Mouse (Mus musculus) liver, embryonic 12.5 days (tissue): Measurements from ENCODE around the gene Trmt5. TPM values are rescaled to one million over a fixed set of nuclear protein-coding genes. Genes with fewer than 3 reads are reported as not detected.

Experiments
- ATAC-seq: fragments of 200-750 bp; cut with Nextera tagmentation; 2 replicates; pipeline ENCODE4 v1.8.0; 2017; ENCODE audit warnings: moderate number of reproducible peaks, mild to moderate bottlenecking, moderate library complexity
- H3K27ac ChIP-seq: fragments of 300-500 bp; sonication (generic); 2 replicates; pipeline ENCODE4 v1.5.1; 2016; ENCODE audit warnings: mild to moderate bottlenecking
- H3K27me3 ChIP-seq: fragments of 300-500 bp; sonication (generic); replicated peaks from 2 replicates; pipeline ENCODE4 v1.6.1; 2016; ENCODE audit warnings: mild to moderate bottlenecking, moderate library complexity
- H3K36me3 ChIP-seq: fragments of 300-500 bp; sonication (generic); 2 replicates; pipeline ENCODE4 v1.6.1; 2016; ENCODE audit warnings: mild to moderate bottlenecking, moderate library complexity
- H3K4me1 ChIP-seq: fragments of 300-500 bp; sonication (generic); 2 replicates; pipeline ENCODE4 v1.6.1; 2016
- H3K4me2 ChIP-seq: fragments of 300-500 bp; sonication (generic); 2 replicates; pipeline ENCODE4 v1.6.1; 2016; ENCODE audit warnings: mild to moderate bottlenecking, moderate library complexity
- H3K4me3 ChIP-seq: fragments of 300-500 bp; sonication (generic); 2 replicates; pipeline ENCODE4 v1.5.1; 2016; ENCODE audit warnings: mild to moderate bottlenecking, moderate library complexity
- H3K9ac ChIP-seq: fragments of 300-500 bp; sonication (generic); 2 replicates; pipeline ENCODE4 v1.6.1; 2016; ENCODE audit warnings: mild to moderate bottlenecking, moderate library complexity
- H3K9me3 ChIP-seq: fragments of 300-500 bp; sonication (generic); replicated peaks from 2 replicates; pipeline ENCODE4 v1.6.1; 2016; ENCODE audit warnings: mild to moderate bottlenecking, moderate library complexity
- WGBS: fragments of 180-500 bp; shearing (Covaris S2); methylation state at CpG from one replicate; pipeline ENCODE4 v1.1.7; 2016; ENCODE audit not compliant: insufficient replicate concordance; 5-methylcytosine and 5-hydroxymethylcytosine counted together
- polyA plus RNA-seq: library from polyadenylated mRNA; unstranded; fragments of >200 nt; fragmentation: Nextera tagmentation; extraction: Ambion mirVana; gene quantifications from 2 replicates; pipeline ENCODE4 v1.2.1, GENCODE M21; 2016

Trmt5 gene
- polyA plus RNA-seq, 1 experiment from 2014 or later = 13.1 TPM

- no peak for ATAC-seq
- H3K27ac ChIP-seq = no peak overlapping the region
- H3K4me3 ChIP-seq = no peak overlapping the region
- no peak overlapping the region for H3K4me2 ChIP-seq
- no peaks in the 10 kb centered on the region; the same call in 1 of the 2 replicates for H3K36me3 ChIP-seq
- H3K9me3 ChIP-seq = no peaks in the 10 kb centered on the region
- 73% methylated on average over 2 of the region's 2 CpGs for WGBS
- H3K9ac ChIP-seq = no peak overlapping the region
- no peaks in the 10 kb centered on the region for H3K4me1 ChIP-seq
- no peaks in the 10 kb centered on the region for H3K27me3 ChIP-seq
Observed at GRCm38 (mm10) chr12:73308711-73309110, 22.2 kb upstream of the Trmt5 start.

- Histone ChIP-seq H3K4me2 (no peak overlapping the region), H3K9ac (no peak overlapping the region), H3K36me3 (no peaks in the 10 kb centered on the region; the same call in 1 of the 2 replicates), H3K4me3 (no peak overlapping the region), H3K4me1 (no peaks in the 10 kb centered on the region), H3K9me3 (no peaks in the 10 kb centered on the region), H3K27ac (no peak overlapping the region), H3K27me3 (no peaks in the 10 kb centered on the region)
- no peak for ATAC-seq
- WGBS = 77% methylated on average over 4 of the region's 4 CpGs
Observed at GRCm38 (mm10) chr12:73307750-73308149, 21.2 kb upstream of the Trmt5 start.

- no peak overlapping the region for H3K4me3 ChIP-seq
- H3K27me3 ChIP-seq = no peaks in the 10 kb centered on the region
- WGBS = 72% methylated on average over 4 of the region's 4 CpGs
- no peak overlapping the region for H3K4me2 ChIP-seq
- no peaks in the 10 kb centered on the region for H3K36me3 ChIP-seq
- H3K27ac ChIP-seq = no peak overlapping the region
- no peak for ATAC-seq
- H3K9ac ChIP-seq = no peak overlapping the region
- no peaks in the 10 kb centered on the region for H3K4me1 ChIP-seq
- no peaks in the 10 kb centered on the region for H3K9me3 ChIP-seq
Observed at GRCm38 (mm10) chr12:73304636-73305035, 18.1 kb upstream of the Trmt5 start.

- Histone ChIP-seq H3K27ac (no peak overlapping the region), H3K4me2 (no peak overlapping the region), H3K9ac (no peak overlapping the region), H3K9me3 (no peaks in the 10 kb centered on the region), H3K36me3 (no peaks in the 10 kb centered on the region), H3K4me1 (no peaks in the 10 kb centered on the region), H3K4me3 (no peak overlapping the region), H3K27me3 (no peaks in the 10 kb centered on the region)
- ATAC-seq = no peak
- WGBS = 69% methylated on average over 2 of the region's 2 CpGs
Observed at GRCm38 (mm10) chr12:73300531-73300930, 14.0 kb upstream of the Trmt5 start.

GRCm38 (mm10) chr12:73298621-73299020, 12.1 kb upstream of the Trmt5 start:
- Histone ChIP-seq H3K9me3 (no peaks in the 10 kb centered on the region), H3K4me2 (no peak overlapping the region), H3K27ac (no peak overlapping the region), H3K27me3 (no peaks in the 10 kb centered on the region), H3K4me3 (no peak overlapping the region), H3K9ac (no peak overlapping the region), H3K36me3 (peaks cover 1% of the 10 kb centered on the region; the same call in 1 of the 2 replicates), H3K4me1 (no peaks in the 10 kb centered on the region)
- ATAC-seq = no peak
- 87% methylated on average over 5 of the region's 5 CpGs for whole genome bisulfite sequencing

- Histone ChIP-seq H3K4me3 (no peak overlapping the region), H3K9ac (no peak overlapping the region), H3K36me3 (peaks cover 3% of the 10 kb centered on the region; the same call in 1 of the 2 replicates), H3K27me3 (no peaks in the 10 kb centered on the region), H3K4me2 (no peak overlapping the region), H3K27ac (no peak overlapping the region), H3K9me3 (no peaks in the 10 kb centered on the region), H3K4me1 (no peaks in the 10 kb centered on the region)
- WGBS = 76% methylated on average over 11 of the region's 11 CpGs
- no peak for ATAC-seq
Observed at GRCm38 (mm10) chr12:73295505-73296140, 9.1 kb upstream of the Trmt5 start.

- H3K36me3 ChIP-seq = peaks cover 3% of the 10 kb centered on the region; the same call in 1 of the 2 replicates
- no peaks in the 10 kb centered on the region for H3K9me3 ChIP-seq
- H3K9ac ChIP-seq = no peak overlapping the region
- no peak overlapping the region for H3K4me2 ChIP-seq
- H3K4me1 ChIP-seq = no peaks in the 10 kb centered on the region
- H3K4me3 ChIP-seq = no peak overlapping the region
- no peak overlapping the region for H3K27ac ChIP-seq
- no peaks in the 10 kb centered on the region for H3K27me3 ChIP-seq
- ATAC-seq = no peak
Observed at GRCm38 (mm10) chr12:73294884-73295283, 8.4 kb upstream of the Trmt5 start.

- no peak for ATAC-seq
- WGBS = 74% methylated on average over 3 of the region's 3 CpGs
- H3K27me3 ChIP-seq = no peaks in the 10 kb centered on the region
Observed at GRCm38 (mm10) chr12:73288626-73289025, 2.1 kb upstream of the Trmt5 start.

DNA sequence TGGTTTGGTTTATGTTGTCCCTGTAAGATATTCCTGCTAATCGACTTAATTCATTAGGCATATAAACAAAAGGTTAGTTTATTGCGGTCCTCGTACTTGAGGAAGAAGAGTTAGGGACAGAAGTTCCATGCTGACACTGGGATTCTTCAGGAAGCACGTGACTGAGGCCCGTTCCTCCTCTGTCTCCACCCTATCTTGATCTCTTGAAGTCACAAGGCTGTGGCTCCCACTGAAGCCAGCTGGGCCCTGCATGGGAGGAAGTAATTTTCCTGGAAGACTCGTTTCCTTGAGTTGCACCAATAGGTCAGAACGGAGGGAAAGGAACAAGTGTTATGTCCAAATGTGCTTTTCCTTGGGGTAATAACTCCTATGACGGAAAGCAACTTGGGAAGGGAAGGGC, 1.1 kb upstream of the Trmt5 start:
- WGBS = 46% methylated on average over 8 of the region's 8 CpGs
- no peaks in the 10 kb centered on the region for H3K9me3 ChIP-seq
- no peaks in the 10 kb centered on the region for H3K27me3 ChIP-seq
- peaks cover 19% of the 10 kb centered on the region for H3K36me3 ChIP-seq
- no peak overlapping the region; the same call in 1 of the 2 replicates for H3K9ac ChIP-seq
- peak overlapping the region; percentile 80 for H3K4me3 ChIP-seq
- no peak for ATAC-seq
- H3K27ac ChIP-seq = no peak overlapping the region
- peak overlapping the region; percentile 79 for H3K4me2 ChIP-seq
- H3K4me1 ChIP-seq = peaks cover 37% of the 10 kb centered on the region

More at GRCm38 (mm10) chr12:73288626-73289025, 2.1 kb upstream of the Trmt5 start:
- H3K4me1 ChIP-seq = peaks cover 34% of the 10 kb centered on the region
- H3K4me3 ChIP-seq = no peak overlapping the region
- H3K9ac ChIP-seq = no peak overlapping the region
- H3K9me3 ChIP-seq = no peaks in the 10 kb centered on the region
- H3K36me3 ChIP-seq = peaks cover 14% of the 10 kb centered on the region
- no peak overlapping the region for H3K27ac ChIP-seq
- H3K4me2 ChIP-seq = no peak overlapping the region

DNA sequence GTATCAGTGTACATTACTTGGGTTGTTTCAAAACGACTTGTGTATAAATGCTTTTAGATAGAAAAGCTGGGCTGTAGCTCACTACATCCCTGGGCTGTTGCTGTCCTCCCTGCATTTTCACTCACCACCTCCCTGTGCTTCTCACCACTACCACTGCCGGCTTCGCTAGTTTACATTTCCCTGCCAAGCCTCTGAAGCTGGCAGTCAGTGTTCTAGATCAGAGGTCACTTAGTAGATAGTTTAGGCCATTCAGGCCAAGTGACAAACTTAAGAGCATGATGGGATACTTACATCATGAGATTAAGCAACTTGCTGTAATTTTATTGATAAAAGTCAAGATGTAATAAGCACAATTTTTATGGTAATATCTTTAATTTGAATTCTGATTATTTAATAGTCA, 11.6 kb downstream of the Trmt5 start:
- no peaks in the 10 kb centered on the region; the same call in 1 of the 2 replicates for H3K9me3 ChIP-seq
- H3K4me3 ChIP-seq = no peak overlapping the region
- no peak overlapping the region for H3K9ac ChIP-seq
- peaks cover 59% of the 10 kb centered on the region for H3K36me3 ChIP-seq
- no peak for ATAC-seq
- WGBS = 83% methylated on average over 3 of the region's 3 CpGs
- H3K4me2 ChIP-seq = no peak overlapping the region
- no peaks in the 10 kb centered on the region for H3K27me3 ChIP-seq
- H3K27ac ChIP-seq = no peak overlapping the region
- H3K4me1 ChIP-seq = no peaks in the 10 kb centered on the region

- 77% methylated on average over 4 of the region's 4 CpGs for WGBS
- no peaks in the 10 kb centered on the region for H3K4me1 ChIP-seq
Observed at GRCm38 (mm10) chr12:73269933-73270332, 16.6 kb downstream of the Trmt5 start.

GRCm38 (mm10) chr12:73269531-73269930, 17.0 kb downstream of the Trmt5 start:
- Histone ChIP-seq H3K4me3 (no peak overlapping the region), H3K36me3 (peaks cover 15% of the 10 kb centered on the region; the same call in 1 of the 2 replicates), H3K9me3 (no peaks in the 10 kb centered on the region), H3K4me1 (no peaks in the 10 kb centered on the region), H3K9ac (no peak overlapping the region), H3K4me2 (no peak overlapping the region), H3K27me3 (no peaks in the 10 kb centered on the region), H3K27ac (no peak overlapping the region)
- WGBS = 78% methylated on average over 3 of the region's 3 CpGs
- ATAC-seq = no peak

More at GRCm38 (mm10) chr12:73269933-73270332, 16.6 kb downstream of the Trmt5 start:
- H3K9ac ChIP-seq = no peak overlapping the region
- H3K4me3 ChIP-seq = no peak overlapping the region
- ATAC-seq = no peak
- H3K27me3 ChIP-seq = no peaks in the 10 kb centered on the region
- H3K4me2 ChIP-seq = no peak overlapping the region
- no peaks in the 10 kb centered on the region for H3K9me3 ChIP-seq
- no peak overlapping the region for H3K27ac ChIP-seq
- H3K36me3 ChIP-seq = peaks cover 18% of the 10 kb centered on the region; the same call in 1 of the 2 replicates

DNA sequence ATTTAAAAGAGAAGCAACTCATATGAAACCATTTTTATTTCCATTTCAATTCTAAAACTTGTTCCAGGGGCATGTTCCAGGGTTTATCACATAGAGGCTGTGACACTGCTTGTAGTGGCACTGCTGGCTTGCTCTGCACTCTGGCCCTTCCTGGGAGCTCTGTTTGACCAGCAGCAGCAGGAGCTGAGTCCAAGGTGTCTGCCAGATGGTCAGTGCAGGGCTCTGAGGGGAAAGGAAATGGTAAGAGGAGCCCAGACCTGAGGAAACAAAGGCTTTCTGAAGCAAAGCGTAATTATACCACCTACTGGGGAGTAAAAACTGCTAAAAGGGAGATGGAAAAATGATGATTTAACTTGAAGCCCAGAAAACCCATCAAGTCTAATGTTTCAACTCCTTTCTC, 18.0 kb downstream of the Trmt5 start:
- H3K9me3 ChIP-seq = no peaks in the 10 kb centered on the region
- no peak for ATAC-seq
- no peak overlapping the region for H3K9ac ChIP-seq
- no peaks in the 10 kb centered on the region for H3K4me1 ChIP-seq
- H3K4me2 ChIP-seq = no peak overlapping the region
- no peaks in the 10 kb centered on the region for H3K27me3 ChIP-seq
- 95% methylated on average over 1 of the region's 1 CpGs for WGBS
- H3K36me3 ChIP-seq = peaks cover 9% of the 10 kb centered on the region; the same call in 1 of the 2 replicates
- no peak overlapping the region for H3K4me3 ChIP-seq
- H3K27ac ChIP-seq = no peak overlapping the region
